Comparison of ENCODE assay signal across 9 mouse cellular contexts in the genomic region with DNA sequence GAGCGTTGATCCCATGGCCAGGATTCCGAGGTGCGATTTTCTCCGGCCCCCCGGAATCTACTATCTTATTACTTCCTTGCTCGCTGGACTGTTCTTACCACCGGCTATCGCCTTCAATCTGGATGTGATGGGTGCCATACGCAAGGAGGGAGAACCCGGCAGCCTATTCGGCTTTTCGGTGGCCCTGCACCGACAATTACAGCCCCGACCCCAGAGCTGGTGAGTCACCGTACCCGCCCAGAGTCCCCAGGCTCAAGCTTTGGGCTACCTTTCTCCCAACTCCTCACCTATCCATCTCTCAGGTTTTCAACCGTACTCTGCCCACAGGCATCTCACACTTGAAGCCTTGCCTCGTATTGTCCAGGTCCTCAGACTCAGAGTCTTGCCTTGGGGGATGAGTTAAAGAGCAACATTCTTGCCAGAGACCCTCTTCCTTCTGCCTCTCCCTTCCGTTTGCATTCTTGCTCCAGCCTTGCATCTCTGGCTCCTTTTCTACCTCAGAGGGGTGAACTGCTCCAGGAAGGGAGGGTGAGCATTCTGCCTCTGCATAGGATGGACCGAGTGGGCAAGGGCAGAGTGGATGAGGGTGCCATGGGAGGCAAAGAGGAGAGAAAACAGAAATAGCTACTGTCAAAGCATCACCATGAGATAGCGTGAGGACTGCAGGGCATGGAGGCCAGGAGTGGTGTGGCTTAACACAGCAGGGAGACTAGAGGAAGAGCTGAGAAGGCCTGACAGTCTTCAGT. TPM values are rescaled to one million over a fixed set of nuclear protein-coding genes. Genes with fewer than 3 reads are reported as not detected.
DNase-seq lines count a peak whose midpoint lies in the region; ATAC-seq and TF ChIP-seq lines count a peak whose summit lies in the region.
"Had no signal": no experiment of that assay in that cellular context is flagged by ENCODE, and none has a peak within 500 bp of the region (broad histone marks: within the 10 kb centered on the region; RNA-seq: fewer than 3 reads in every experiment).

No protein-coding gene starts in this region.

- ATAC-seq in heart, embryonic 14.5 days (ENCODE audit: insufficient number of reproducible peaks, insufficient read depth, low FRiP score, low read depth), result no peak
- ATAC-seq in liver, postnatal 0 days, result no peak

- no peaks in the 10 kb centered on the region for H3K9me3 ChIP-seq in heart, embryonic 14.5 days (ENCODE audit: control insufficient read depth, low read length)
- no peaks in the 10 kb centered on the region for H3K9me3 ChIP-seq in liver, postnatal 0 days (ENCODE audit: low read length)

- H3K9ac ChIP-seq in heart, adult 2 months (ENCODE audit: low read depth, low read length), result peak overlapping the region; percentile 19
- H3K9ac ChIP-seq in heart, embryonic 14.5 days (ENCODE audit: low read length), result peak overlapping the region; percentile 54
- H3K9ac ChIP-seq in liver, postnatal 0 days (replicated peaks), result 0 out of 2 replicates have a peak overlapping the region, but pooled peaks have one; percentile 11

- intact Hi-C loops in heart, adult 2 months (cut with DNase I), result no loop called here

- no peaks in the 10 kb centered on the region for H3K27me3 ChIP-seq in heart, adult 2 months (ENCODE audit: control insufficient read depth, insufficient read depth, low read length)
- H3K27me3 ChIP-seq in heart, embryonic 14.5 days (ENCODE audit: control insufficient read depth, insufficient read depth, low read length), result peaks cover 33% of the 10 kb centered on the region
- peaks cover 55% of the 10 kb centered on the region for H3K27me3 ChIP-seq in liver, postnatal 0 days (ENCODE audit: insufficient read depth, low read length)

- peak in 1 of 2 experiments; percentile 32 for DNase-seq in heart, adult 2 months
- DNase-seq in heart, adult 9 months (ENCODE audit: low spot score in 2 of 2), result no peak
- DNase-seq in Muller cell, postnatal 12 days (ENCODE audit: inconsistent ontology term), result peak; percentile 38
- no peak for DNase-seq in liver, postnatal 0 days
- DNase-seq in ovary, postnatal 36 days (ENCODE audit: low spot score), result no peak
- DNase-seq in spleen, postnatal 4 days (ENCODE audit: low spot score in 2 of 2), result no peak
- no peak for DNase-seq in right cerebral cortex, adult 18-20 months

- H3K36me3 ChIP-seq in heart, adult 2 months (ENCODE audit: control insufficient read depth, insufficient read depth, low read length), result no peaks in the 10 kb centered on the region
- H3K36me3 ChIP-seq in heart, embryonic 14.5 days (ENCODE audit: control insufficient read depth, insufficient read depth, low read length), result no peaks in the 10 kb centered on the region
- H3K36me3 ChIP-seq in liver, postnatal 0 days (replicated peaks; ENCODE audit: insufficient read depth, low read length), result no peaks in the 10 kb centered on the region

- TF ChIP-seq CTCF in heart, adult 2 months (IDR thresholded peaks at IDR 0.05), result no peak
- no peak for TF ChIP-seq CTCF in liver, postnatal 0 days (IDR thresholded peaks at IDR 0.05; ENCODE audit: low read depth)

- H3K4me3 ChIP-seq in heart, adult 2 months, result peak overlapping the region; percentile 62
- peak overlapping the region; percentile 44 to 50 for H3K4me3 ChIP-seq in heart, embryonic 14.5 days (ENCODE audit: control insufficient read depth in 1 of 2, insufficient read depth in 1 of 2, low read depth in 1 of 2, low read length in 2 of 2)
- peak overlapping the region; percentile 37 for H3K4me3 ChIP-seq in liver, postnatal 0 days (ENCODE audit: low read depth, low read length)

- H3K27ac ChIP-seq in heart, adult 2 months, result peak overlapping the region; percentile 83
- H3K27ac ChIP-seq in heart, embryonic 14.5 days (replicated peaks in 1 of 2; ENCODE audit: control insufficient read depth in 1 of 2, insufficient read depth in 1 of 2, low read depth in 2 of 2, low read length in 2 of 2), result no peak overlapping the region
- H3K27ac ChIP-seq in liver, postnatal 0 days (ENCODE audit: low read depth), result no peak overlapping the region

- H3K4me2 ChIP-seq in heart, embryonic 14.5 days (ENCODE audit: low read length), result peak overlapping the region; percentile 89
- peak overlapping the region; percentile 60 for H3K4me2 ChIP-seq in liver, postnatal 0 days (ENCODE audit: low read depth, low read length)

- TF ChIP-seq EP300 in heart, adult 2 months (IDR thresholded peaks at IDR 0.05; ENCODE audit: insufficient read depth, low read depth, low read length), result no peak
- no peak for TF ChIP-seq EP300 in liver, postnatal 0 days (IDR thresholded peaks at IDR 0.05; ENCODE audit: low read depth)

- H3K4me1 ChIP-seq in heart, adult 2 months (ENCODE audit: control insufficient read depth, insufficient read depth, low read length), result peaks cover 8% of the 10 kb centered on the region
- peaks cover 21 to 41% of the 10 kb centered on the region in 2 experiments for H3K4me1 ChIP-seq in heart, embryonic 14.5 days (ENCODE audit: control insufficient read depth in 2 of 2, insufficient read depth in 2 of 2, low read length in 2 of 2)
- 0 out of 2 replicates have a peak, but pooled peaks cover 4% of the 10 kb centered on the region for H3K4me1 ChIP-seq in liver, postnatal 0 days (ENCODE audit: insufficient read depth)

- 3% methylated on average over 21 of the region's 21 CpGs for WGBS in heart, adult 2 months
- 2% methylated on average over 21 of the region's 21 CpGs for WGBS in heart, embryonic 14.5 days
- WGBS in liver, postnatal 0 days (ENCODE audit: insufficient replicate concordance), result 5% methylated on average over 21 of the region's 21 CpGs

- no peak for TF ChIP-seq POLR2A in heart, adult 2 months (IDR thresholded peaks at IDR 0.05; ENCODE audit: insufficient read depth, low read depth, low read length)

- no peaks in the 10 kb centered on the region for H3K79me2 ChIP-seq in heart, adult 2 months (replicated peaks; ENCODE audit: control insufficient read depth, insufficient read depth, low read length)

RNA-seq across cellular contexts. Expression of a gene that starts 0.5 kb away (rescaled TPM):
- total RNA-seq in heart, adult 2 months (2021), result 100 to 1,000 TPM; 140 to 155 TPM
- 151 and 206 TPM in 2 replicates for polyA plus RNA-seq in heart, adult 2 months (2012; rRNA removed)
- polyA plus RNA-seq in heart, embryonic 14.5 days (2014; fragmentation: Nextera tagmentation; extraction: Ambion mirVana), result 3.7 and 3.9 TPM in 2 replicates
- 0.66 and 0.70 TPM in 2 replicates for polyA plus RNA-seq in liver, postnatal 0 days (2015; fragmentation: Nextera tagmentation; extraction: Ambion mirVana)

RNA-seq across cellular contexts. Expression of a gene that starts 10.3 kb away (rescaled TPM):
- 100 to 1,000 TPM; 181 to 201 TPM for total RNA-seq in heart, adult 2 months (2021)
- 229 and 234 TPM in 2 replicates for polyA plus RNA-seq in heart, adult 2 months (2012; rRNA removed)
- 239 and 251 TPM in 2 replicates for polyA plus RNA-seq in heart, embryonic 14.5 days (2014; fragmentation: Nextera tagmentation; extraction: Ambion mirVana)
- 128 and 130 TPM in 2 replicates for polyA plus RNA-seq in liver, postnatal 0 days (2015; fragmentation: Nextera tagmentation; extraction: Ambion mirVana)

RNA-seq across cellular contexts. Expression of a gene that starts 11.5 kb away (rescaled TPM):
- 1 to 10 TPM; 5.2 to 5.9 TPM for total RNA-seq in heart, adult 2 months (2021)
- 19.4 and 24.9 TPM in 2 replicates for polyA plus RNA-seq in heart, adult 2 months (2012; rRNA removed)
- polyA plus RNA-seq in heart, embryonic 14.5 days (2014; fragmentation: Nextera tagmentation; extraction: Ambion mirVana), result 7.7 and 11.5 TPM in 2 replicates
- 54.5 and 63.1 TPM in 2 replicates for polyA plus RNA-seq in liver, postnatal 0 days (2015; fragmentation: Nextera tagmentation; extraction: Ambion mirVana)

RNA-seq across cellular contexts. Expression of a gene that starts 26.6 kb away (rescaled TPM):
- total RNA-seq in heart, adult 2 months (2021), result not detected
- 0.18 and 0.53 TPM in 2 replicates for polyA plus RNA-seq in heart, adult 2 months (2012; rRNA removed)
- 0.32 TPM in 1 of 2 replicates, not detected in the other for polyA plus RNA-seq in heart, embryonic 14.5 days (2014; fragmentation: Nextera tagmentation; extraction: Ambion mirVana)
- 29.9 and 33.3 TPM in 2 replicates for polyA plus RNA-seq in liver, postnatal 0 days (2015; fragmentation: Nextera tagmentation; extraction: Ambion mirVana)
- total RNA-seq: MEL had no signal

RNA-seq across cellular contexts. Expression of a gene that starts 33.4 kb away (rescaled TPM):
- 100 to 1,000 TPM; 132 to 156 TPM for total RNA-seq in heart, adult 2 months (2021)
- 83.2 and 101 TPM in 2 replicates for polyA plus RNA-seq in heart, adult 2 months (2012; rRNA removed)
- polyA plus RNA-seq in heart, embryonic 14.5 days (2014; fragmentation: Nextera tagmentation; extraction: Ambion mirVana), result 363 and 394 TPM in 2 replicates
- polyA plus RNA-seq in liver, postnatal 0 days (2015; fragmentation: Nextera tagmentation; extraction: Ambion mirVana), result 271 and 296 TPM in 2 replicates

Comparison
In these comparisons a context has a peak if more than half of its experiments do, and no peak if none do; other contexts are left out.
1. RNA of a gene that starts 0.5 kb away (polyA plus RNA-seq): 151 to 206 TPM in heart, adult 2 months; 3.7 to 3.9 TPM in heart, embryonic 14.5 days and 0.66 to 0.70 TPM in liver, postnatal 0 days; every median in the first group is over 10 times any median in the second.
2. Peak in every context shown above with its lines, with median percentiles within 50 percentile points of each other: H3K4me3 ChIP-seq and H3K9ac ChIP-seq.